In the genomic region with DNA sequence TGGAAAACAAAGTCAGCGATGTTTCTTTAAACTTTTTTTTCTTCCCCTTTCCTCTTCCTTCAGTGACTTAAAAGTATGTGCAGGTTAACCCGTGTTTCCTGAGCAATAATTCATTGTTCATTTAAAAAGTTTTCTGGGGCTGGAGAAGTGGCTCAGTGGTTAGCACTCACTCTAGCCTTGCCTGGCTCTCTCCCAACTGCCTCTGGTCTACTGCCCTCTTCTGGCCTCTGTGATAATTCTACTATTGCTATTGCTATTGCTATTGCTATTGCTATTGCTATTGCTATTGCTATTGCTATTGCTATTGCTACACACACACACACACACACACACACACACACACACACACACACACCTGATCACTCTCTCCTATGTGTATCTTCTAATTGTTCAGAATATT, we compare ENCODE assay signal across 9 mouse cellular contexts. TPM values are rescaled to one million over a fixed set of nuclear protein-coding genes. Genes with fewer than 3 reads are reported as not detected.
DNase-seq lines count a peak whose midpoint lies in the region; ATAC-seq and TF ChIP-seq lines count a peak whose summit lies in the region.
"Had no signal": no experiment of that assay in that cellular context is flagged by ENCODE, and none has a peak within 500 bp of the region (broad histone marks: within the 10 kb centered on the region; RNA-seq: fewer than 3 reads in every experiment).

No protein-coding gene starts in this region.

- no peaks in the 10 kb centered on the region for H3K9me3 ChIP-seq in kidney, embryonic 15.5 days (replicated peaks)
- no peaks in the 10 kb centered on the region for H3K9me3 ChIP-seq in ES-E14 (ENCODE audit: control insufficient read depth, insufficient read depth, low read depth, low read length)

- no peak overlapping the region for H3K9ac ChIP-seq in kidney, embryonic 15.5 days
- H3K9ac ChIP-seq in ES-E14 (ENCODE audit: insufficient read depth, low read depth, low read length, poor library complexity, severe bottlenecking) = no peak overlapping the region

- H3K4me2 ChIP-seq in kidney, embryonic 15.5 days = no peak overlapping the region

- no peaks in the 10 kb centered on the region for H3K4me1 ChIP-seq in kidney, embryonic 15.5 days
- H3K4me1 ChIP-seq in ES-E14 (ENCODE audit: control insufficient read depth in 2 of 2, insufficient read depth in 2 of 2, low read length in 2 of 2, poor library complexity in 1 of 2) = no peaks in the 10 kb centered on the region
- H3K4me1 ChIP-seq in bone marrow, adult 2 months (ENCODE audit: control insufficient read depth, insufficient read depth, low read length) = no peaks in the 10 kb centered on the region

- TF ChIP-seq POLR2A in bone marrow, adult 2 months (IDR thresholded peaks at IDR 0.05; ENCODE audit: borderline replicate concordance, control insufficient read depth, low read depth, low read length) = no peak

- in situ Hi-C loops in ES-E14 (cut with MboI; ENCODE audit: low sequenced_read_pairs in 2 of 2, unreplicated experiment in 2 of 2) = no loop called here

- H3K4me3 ChIP-seq in kidney, embryonic 15.5 days (replicated peaks) = no peak overlapping the region
- H3K4me3 ChIP-seq in ES-E14 (ENCODE audit: insufficient read depth in 1 of 2, low read depth in 1 of 2, low read length in 2 of 2, poor library complexity in 1 of 2, severe bottlenecking in 1 of 2) = no peak overlapping the region
- no peak overlapping the region for H3K4me3 ChIP-seq in bone marrow, adult 2 months (replicated peaks; ENCODE audit: control insufficient read depth, low read depth, low read length)

- WGBS in kidney, embryonic 15.5 days = 40% methylated on average over 2 of the region's 2 CpGs
- 4% methylated on average over 2 of the region's 2 CpGs for WGBS in bone marrow, adult 2 months

- no peak overlapping the region for H3K27ac ChIP-seq in kidney, embryonic 15.5 days
- no peak overlapping the region for H3K27ac ChIP-seq in ES-E14 (ENCODE audit: insufficient read depth, low read depth, low read length, poor library complexity, severe bottlenecking)
- no peak overlapping the region for H3K27ac ChIP-seq in bone marrow, adult 2 months (ENCODE audit: control insufficient read depth, insufficient read depth, low read depth, low read length, poor library complexity)

- peak; percentile 28 to 44 for DNase-seq in kidney, postnatal 36 days
- DNase-seq in ES-E14 (ENCODE audit: low read depth, low spot score) = no peak
- no peak for DNase-seq in gastrocnemius, postnatal 10 days
- DNase-seq: cerebellum, postnatal 36 days; left cerebral cortex, postnatal 4 days had no signal

- no peaks in the 10 kb centered on the region for H3K36me3 ChIP-seq in kidney, embryonic 15.5 days
- H3K36me3 ChIP-seq in ES-E14 (ENCODE audit: control insufficient read depth, insufficient read depth, low read length, poor library complexity, severe bottlenecking) = no peaks in the 10 kb centered on the region

- peak; percentile 59 for TF ChIP-seq CTCF in bone marrow, adult 2 months (IDR thresholded peaks at IDR 0.05; ENCODE audit: control insufficient read depth, insufficient read depth, low read length)

- ATAC-seq in kidney, embryonic 15.5 days (replicated peaks; ENCODE audit: low FRiP score) = no peak; the same call in 1 of the 2 replicates
- peak; percentile 90 for ATAC-seq in megakaryocyte-erythroid progenitor cell, adult 5-6 weeks (replicated peaks; ENCODE audit: low FRiP score, low TSS enrichment, poor library complexity, severe bottlenecking)
- ATAC-seq in erythroid progenitor cell, adult 5-6 weeks (replicated peaks; ENCODE audit: low FRiP score, poor library complexity, severe bottlenecking) = no peak

- H3K27me3 ChIP-seq in kidney, embryonic 15.5 days = no peaks in the 10 kb centered on the region

TF ChIP-seq in ES-E14, 5 proteins besides CTCF, POLR2A, EP300 and RAD21:
- TF ChIP-seq ZC3H11A (IDR thresholded peaks at IDR 0.05; ENCODE audit: borderline replicate concordance, low read depth, low read length) (peak; percentile 66; the same call in 1 of the 2 replicates), CHD2 (IDR thresholded peaks at IDR 0.05; ENCODE audit: low read depth, low read length) (no peak)
TF ChIP-seq in ES-E14: peak in this region for 1.

RNA-seq across cellular contexts. Expression of a gene that starts 47.3 kb away (rescaled TPM):
- 84.0 and 87.1 TPM in 2 replicates for polyA plus RNA-seq in kidney, embryonic 15.5 days (2015; fragmentation: Nextera tagmentation; extraction: Ambion mirVana)
- total RNA-seq in ES-E14 (2012; rRNA removed) = 63.9 and 75.4 TPM in 2 replicates
- polyA plus RNA-seq in bone marrow, adult 2 months (2011; ENCODE audit: insufficient read depth, insufficient read length, low replicate concordance, missing spikeins) = 21.6 and 39.3 TPM in 2 replicates
- total RNA-seq in megakaryocyte-erythroid progenitor cell, adult 5-6 weeks (2014; fragmentation: Nextera tagmentation) = 43.1 and 49.6 TPM in 2 replicates
- total RNA-seq in megakaryocyte-erythroid progenitor cell, adult 5-6 weeks (2017) = 56.0 and 66.2 TPM in 2 replicates
- 51.5 and 76.7 TPM in 2 replicates for total RNA-seq in erythroid progenitor cell, adult 5-6 weeks (2015; ENCODE audit: low replicate concordance)
- 54.6 and 57.1 TPM in 2 replicates for total RNA-seq in erythroid progenitor cell, adult 5-6 weeks (2017; ENCODE audit: low replicate concordance)
- 10 to 100 TPM; 40.8 to 45.4 TPM for total RNA-seq in gastrocnemius, postnatal 10 days (2021)

RNA-seq across cellular contexts. Expression of a gene that starts 47.6 kb away (rescaled TPM):
- polyA plus RNA-seq in kidney, embryonic 15.5 days (2015; fragmentation: Nextera tagmentation; extraction: Ambion mirVana) = 5.8 and 6.4 TPM in 2 replicates
- total RNA-seq in ES-E14 (2012; rRNA removed) = 16.1 and 19.4 TPM in 2 replicates
- polyA plus RNA-seq in bone marrow, adult 2 months (2011; ENCODE audit: insufficient read depth, insufficient read length, low replicate concordance, missing spikeins) = 2.1 and 4.6 TPM in 2 replicates
- 15.7 and 20.7 TPM in 2 replicates for total RNA-seq in megakaryocyte-erythroid progenitor cell, adult 5-6 weeks (2014; fragmentation: Nextera tagmentation)
- 18.2 and 25.3 TPM in 2 replicates for total RNA-seq in megakaryocyte-erythroid progenitor cell, adult 5-6 weeks (2017)
- 15.1 and 17.3 TPM in 2 replicates for total RNA-seq in erythroid progenitor cell, adult 5-6 weeks (2015; ENCODE audit: low replicate concordance)
- 13.2 and 13.6 TPM in 2 replicates for total RNA-seq in erythroid progenitor cell, adult 5-6 weeks (2017; ENCODE audit: low replicate concordance)
- 1 to 10 TPM; 7.5 to 8.1 TPM for total RNA-seq in gastrocnemius, postnatal 10 days (2021)

Comparison
In these comparisons a context has a peak if more than half of its experiments do, and no peak if none do; other contexts are left out.
1. DNase-seq: peak in kidney, postnatal 36 days (2 of 2); none in ES-E14 (single experiment) and gastrocnemius, postnatal 10 days (single experiment).